Mouse (Mus musculus): Measurements from ENCODE around the gene Ctbp2. TPM values are rescaled to one million over a fixed set of nuclear protein-coding genes. Genes with fewer than 3 reads are reported as not detected.
A peak's percentile ranks its signal among the peaks of the same experiment; 100 is the strongest.

Gene Ctbp2
- polyA plus RNA-seq, 1 experiment from 2014 or later = 123 TPM

- no peak overlapping the region for H3K9ac ChIP-seq (replicated peaks; ENCODE audit: low read length)
- H3K36me3 ChIP-seq (ENCODE audit: insufficient read depth, low read length) = peaks cover 8% of the 10 kb centered on the region; the same call in 1 of the 2 replicates
- ATAC-seq (ENCODE audit: low FRiP score, low TSS enrichment) = no peak
- H3K4me2 ChIP-seq (replicated peaks; ENCODE audit: low read depth, low read length) = no peak overlapping the region
- peaks cover 31% of the 10 kb centered on the region for H3K4me1 ChIP-seq (ENCODE audit: insufficient read depth, low read length)
- 86% methylated on average over 5 of the region's 5 CpGs for WGBS
- no peak overlapping the region for H3K4me3 ChIP-seq (ENCODE audit: low read length)
- H3K27me3 ChIP-seq (ENCODE audit: insufficient read depth, low read length) = no peaks in the 10 kb centered on the region
- H3K27ac ChIP-seq (ENCODE audit: low read length) = no peak overlapping the region
- no peaks in the 10 kb centered on the region for H3K9me3 ChIP-seq (ENCODE audit: low read length)
Observed at GRCm38 (mm10) chr7:133093731-133094130, 30.4 kb downstream of the Ctbp2 start.

GRCm38 (mm10) chr7:133090641-133091040, 33.5 kb downstream of the Ctbp2 start:
- H3K4me1 ChIP-seq (ENCODE audit: insufficient read depth, low read length) = peaks cover 23% of the 10 kb centered on the region
- H3K36me3 ChIP-seq (ENCODE audit: insufficient read depth, low read length) = 0 out of 2 replicates have a peak, but pooled peaks cover 4% of the 10 kb centered on the region
- no peaks in the 10 kb centered on the region for H3K9me3 ChIP-seq (ENCODE audit: low read length)
- no peaks in the 10 kb centered on the region for H3K27me3 ChIP-seq (ENCODE audit: insufficient read depth, low read length)
- no peak overlapping the region for H3K4me3 ChIP-seq (ENCODE audit: low read length)
- H3K9ac ChIP-seq (replicated peaks; ENCODE audit: low read length) = no peak overlapping the region
- H3K27ac ChIP-seq (ENCODE audit: low read length) = no peak overlapping the region
- ATAC-seq (ENCODE audit: low FRiP score, low TSS enrichment) = no peak
- WGBS = 90% methylated on average over 4 of the region's 4 CpGs
- H3K4me2 ChIP-seq (replicated peaks; ENCODE audit: low read depth, low read length) = no peak overlapping the region

GRCm38 (mm10) chr7:133089621-133090260, 34.4 kb downstream of the Ctbp2 start:
- H3K4me2 ChIP-seq (replicated peaks; ENCODE audit: low read depth, low read length) = no peak overlapping the region
- no peak overlapping the region for H3K9ac ChIP-seq (replicated peaks; ENCODE audit: low read length)

GRCm38 (mm10) chr7:133088830-133089261, 35.3 kb downstream of the Ctbp2 start:
- Histone ChIP-seq H3K4me1 (ENCODE audit: insufficient read depth, low read length) (peaks cover 23% of the 10 kb centered on the region), H3K27ac (ENCODE audit: low read length) (peak overlapping the region; percentile 47), H3K27me3 (ENCODE audit: insufficient read depth, low read length) (no peaks in the 10 kb centered on the region), H3K36me3 (ENCODE audit: insufficient read depth, low read length) (0 out of 2 replicates have a peak, but pooled peaks cover 4% of the 10 kb centered on the region), H3K4me2 (replicated peaks; ENCODE audit: low read depth, low read length) (peak overlapping the region; percentile 3; the same call in 1 of the 2 replicates), H3K4me3 (ENCODE audit: low read length) (no peak overlapping the region), H3K9me3 (ENCODE audit: low read length) (no peaks in the 10 kb centered on the region), H3K9ac (replicated peaks; ENCODE audit: low read length) (no peak overlapping the region; the same call in 1 of the 2 replicates)
- ATAC-seq (ENCODE audit: low FRiP score, low TSS enrichment) = peak; percentile 73; the same call in 1 of the 2 replicates
- 44% methylated on average over 11 of the region's 11 CpGs for WGBS

More at GRCm38 (mm10) chr7:133089621-133090260, 34.4 kb downstream of the Ctbp2 start:
- Histone ChIP-seq H3K4me3 (ENCODE audit: low read length) (no peak overlapping the region), H3K9me3 (ENCODE audit: low read length) (no peaks in the 10 kb centered on the region), H3K36me3 (ENCODE audit: insufficient read depth, low read length) (0 out of 2 replicates have a peak, but pooled peaks cover 4% of the 10 kb centered on the region), H3K27me3 (ENCODE audit: insufficient read depth, low read length) (no peaks in the 10 kb centered on the region), H3K27ac (ENCODE audit: low read length) (no peak overlapping the region), H3K4me1 (ENCODE audit: insufficient read depth, low read length) (peaks cover 23% of the 10 kb centered on the region)
- no peak for ATAC-seq (ENCODE audit: low FRiP score, low TSS enrichment)
- 81% methylated on average over 11 of the region's 11 CpGs for WGBS

GRCm38 (mm10) chr7:133088411-133088810, 35.7 kb downstream of the Ctbp2 start:
- H3K4me3 ChIP-seq (ENCODE audit: low read length) = no peak overlapping the region
- H3K4me2 ChIP-seq (replicated peaks; ENCODE audit: low read depth, low read length) = peak overlapping the region; percentile 3; the same call in 1 of the 2 replicates
- no peak for ATAC-seq (ENCODE audit: low FRiP score, low TSS enrichment)

GRCm38 (mm10) chr7:133085408-133085807, 38.7 kb downstream of the Ctbp2 start:
- ATAC-seq (ENCODE audit: low FRiP score, low TSS enrichment) = no peak

More at GRCm38 (mm10) chr7:133088411-133088810, 35.7 kb downstream of the Ctbp2 start:
- 53% methylated on average over 4 of the region's 4 CpGs for WGBS
- H3K27ac ChIP-seq (ENCODE audit: low read length) = peak overlapping the region; percentile 47
- H3K9ac ChIP-seq (replicated peaks; ENCODE audit: low read length) = no peak overlapping the region; the same call in 1 of the 2 replicates
- H3K36me3 ChIP-seq (ENCODE audit: insufficient read depth, low read length) = 0 out of 2 replicates have a peak, but pooled peaks cover 4% of the 10 kb centered on the region
- no peaks in the 10 kb centered on the region for H3K9me3 ChIP-seq (ENCODE audit: low read length)
- H3K27me3 ChIP-seq (ENCODE audit: insufficient read depth, low read length) = no peaks in the 10 kb centered on the region
- peaks cover 23% of the 10 kb centered on the region for H3K4me1 ChIP-seq (ENCODE audit: insufficient read depth, low read length)

GRCm38 (mm10) chr7:133083936-133084614, 40.1 kb downstream of the Ctbp2 start:
- Histone ChIP-seq H3K4me3 (ENCODE audit: low read length) (no peak overlapping the region), H3K27me3 (ENCODE audit: insufficient read depth, low read length) (no peaks in the 10 kb centered on the region), H3K27ac (ENCODE audit: low read length) (no peak overlapping the region), H3K4me1 (ENCODE audit: insufficient read depth, low read length) (peaks cover 11% of the 10 kb centered on the region), H3K36me3 (ENCODE audit: insufficient read depth, low read length) (peaks cover 10% of the 10 kb centered on the region), H3K9me3 (ENCODE audit: low read length) (no peaks in the 10 kb centered on the region), H3K9ac (replicated peaks; ENCODE audit: low read length) (no peak overlapping the region), H3K4me2 (replicated peaks; ENCODE audit: low read depth, low read length) (no peak overlapping the region)
- ATAC-seq (ENCODE audit: low FRiP score, low TSS enrichment) = peak; percentile 19; the same call in 1 of the 2 replicates
- 84% methylated on average over 13 of the region's 13 CpGs for WGBS

More at GRCm38 (mm10) chr7:133085408-133085807, 38.7 kb downstream of the Ctbp2 start:
- Histone ChIP-seq H3K4me3 (ENCODE audit: low read length) (no peak overlapping the region), H3K9ac (replicated peaks; ENCODE audit: low read length) (no peak overlapping the region), H3K4me1 (ENCODE audit: insufficient read depth, low read length) (peaks cover 21% of the 10 kb centered on the region), H3K36me3 (ENCODE audit: insufficient read depth, low read length) (peaks cover 4% of the 10 kb centered on the region; the same call in 1 of the 2 replicates), H3K4me2 (replicated peaks; ENCODE audit: low read depth, low read length) (no peak overlapping the region), H3K27ac (ENCODE audit: low read length) (no peak overlapping the region), H3K27me3 (ENCODE audit: insufficient read depth, low read length) (no peaks in the 10 kb centered on the region), H3K9me3 (ENCODE audit: low read length) (no peaks in the 10 kb centered on the region)
- WGBS = 80% methylated on average over 3 of the region's 3 CpGs

GRCm38 (mm10) chr7:133078929-133079328, 45.2 kb downstream of the Ctbp2 start:
- 68% methylated on average over 1 of the region's 1 CpGs for WGBS
- Histone ChIP-seq H3K9ac (replicated peaks; ENCODE audit: low read length) (no peak overlapping the region), H3K36me3 (ENCODE audit: insufficient read depth, low read length) (peaks cover 10% of the 10 kb centered on the region), H3K27ac (ENCODE audit: low read length) (no peak overlapping the region), H3K9me3 (ENCODE audit: low read length) (no peaks in the 10 kb centered on the region), H3K27me3 (ENCODE audit: insufficient read depth, low read length) (no peaks in the 10 kb centered on the region), H3K4me2 (replicated peaks; ENCODE audit: low read depth, low read length) (no peak overlapping the region), H3K4me1 (ENCODE audit: insufficient read depth, low read length) (peaks cover 2% of the 10 kb centered on the region), H3K4me3 (ENCODE audit: low read length) (no peak overlapping the region)
- ATAC-seq (ENCODE audit: low FRiP score, low TSS enrichment) = no peak

GRCm38 (mm10) chr7:133074462-133075133, 49.6 kb downstream of the Ctbp2 start:
- Histone ChIP-seq H3K4me3 (ENCODE audit: low read length) (no peak overlapping the region), H3K9ac (replicated peaks; ENCODE audit: low read length) (no peak overlapping the region), H3K36me3 (ENCODE audit: insufficient read depth, low read length) (0 out of 2 replicates have a peak, but pooled peaks cover 4% of the 10 kb centered on the region), H3K4me2 (replicated peaks; ENCODE audit: low read depth, low read length) (no peak overlapping the region), H3K27me3 (ENCODE audit: insufficient read depth, low read length) (no peaks in the 10 kb centered on the region), H3K9me3 (ENCODE audit: low read length) (no peaks in the 10 kb centered on the region), H3K4me1 (ENCODE audit: insufficient read depth, low read length) (peaks cover 40% of the 10 kb centered on the region), H3K27ac (ENCODE audit: low read length) (no peak overlapping the region)
- ATAC-seq (ENCODE audit: low FRiP score, low TSS enrichment) = no peak
- WGBS = 67% methylated on average over 10 of the region's 10 CpGs

Measured in kidney, embryonic 16.5 days (tissue).